Mouse (Mus musculus) hindbrain, embryonic 11.5 days (tissue): ENCODE results near the gene Utp3. TPM values are rescaled to one million over a fixed set of nuclear protein-coding genes. Genes with fewer than 3 reads are reported as not detected.
"Not testable (repeated sequence)": the region's sequence is repeated elsewhere in the genome, so short reads cannot be mapped to it uniquely, and the experiment has no call there.

Experiments used
- ATAC-seq: fragments of 200-750 bp; cut with Nextera tagmentation; 2 replicates; pipeline ENCODE4 v1.8.0; 2017; ENCODE audit warnings: mild to moderate bottlenecking, moderate TSS enrichment, moderate library complexity; ENCODE audit not compliant: low FRiP score
- DNase-seq: peaks from one replicate; pipeline ENCODE4 v3.0.0-alpha.2; 2015; ENCODE audit warnings: low spot score
- H3K27ac ChIP-seq: fragments of 300-500 bp; sonication (generic); 2 replicates; pipeline ENCODE4 v1.5.1; 2014; ENCODE audit warnings: mild to moderate bottlenecking, low read depth, low read length
- H3K27me3 ChIP-seq: fragments of 300-500 bp; sonication (generic); 2 replicates; pipeline ENCODE4 v1.6.1; 2014; ENCODE audit warnings: mild to moderate bottlenecking, low read length, moderate library complexity, mixed read lengths; ENCODE audit not compliant: control insufficient read depth, insufficient read depth
- H3K36me3 ChIP-seq: fragments of 300-500 bp; sonication (generic); 2 replicates; pipeline ENCODE4 v1.6.1; 2014; ENCODE audit warnings: mild to moderate bottlenecking, low read length, moderate library complexity, mixed read lengths; ENCODE audit not compliant: control insufficient read depth, insufficient read depth
- H3K4me1 ChIP-seq: fragments of 300-500 bp; sonication (generic); replicated peaks from 2 replicates; pipeline ENCODE4 v1.6.1; 2014; ENCODE audit warnings: low read length, mixed read lengths; ENCODE audit not compliant: control insufficient read depth, insufficient read depth
- H3K4me2 ChIP-seq: fragments of 300-500 bp; sonication (generic); replicated peaks from 2 replicates; pipeline ENCODE4 v1.6.1; 2014; ENCODE audit warnings: mild to moderate bottlenecking, low read depth, low read length
- H3K4me3 ChIP-seq: fragments of 300-500 bp; sonication (generic); 2 replicates; pipeline ENCODE4 v1.5.1; 2014; ENCODE audit warnings: low read depth, low read length
- H3K9ac ChIP-seq: fragments of 300-500 bp; sonication (generic); 2 replicates; pipeline ENCODE4 v1.6.1; 2014; ENCODE audit warnings: low read depth, low read length
- H3K9me3 ChIP-seq: fragments of 300-500 bp; sonication (generic); 2 replicates; pipeline ENCODE4 v1.6.1; 2016; ENCODE audit warnings: low read length; ENCODE audit not compliant: control insufficient read depth
- WGBS: fragments of 180-500 bp; shearing (Covaris S2); extraction: QIAGEN DNeasy Blood & Tissue Kit; methylation state at CpG from one replicate; pipeline ENCODE4 v1.1.7; 2014; 5-methylcytosine and 5-hydroxymethylcytosine counted together
- polyA plus RNA-seq: library from polyadenylated mRNA; unstranded; fragments of >200 nt; fragmentation: Nextera tagmentation; extraction: Ambion mirVana; gene quantifications from 2 replicates; pipeline ENCODE4 v1.2.1, GENCODE M21; 2014

Gene Utp3
- polyA plus RNA-seq, 1 experiment from 2014 or later = 75.4 TPM

- 89% methylated on average over 1 of the region's 1 CpGs for WGBS
- not testable (repeated sequence) for H3K27ac ChIP-seq, H3K4me1 ChIP-seq, H3K9me3 ChIP-seq, DNase-seq, H3K27me3 ChIP-seq, H3K4me3 ChIP-seq, H3K4me2 ChIP-seq, ATAC-seq, H3K9ac ChIP-seq, H3K36me3 ChIP-seq
Measured at GRCm38 (mm10) chr5:88544411-88544810, 9.9 kb upstream of the Utp3 start.

- H3K27ac ChIP-seq = no peak overlapping the region
- DNase-seq = no peak
- no peaks in the 10 kb centered on the region for H3K9me3 ChIP-seq
- 97% methylated on average over 7 of the region's 7 CpGs for WGBS
- H3K36me3 ChIP-seq = no peaks in the 10 kb centered on the region
- no peaks in the 10 kb centered on the region for H3K27me3 ChIP-seq
- no peak overlapping the region for H3K9ac ChIP-seq
- no peak for ATAC-seq
- H3K4me2 ChIP-seq = no peak overlapping the region
- H3K4me3 ChIP-seq = no peak overlapping the region
- no peaks in the 10 kb centered on the region for H3K4me1 ChIP-seq
Measured at GRCm38 (mm10) chr5:88545536-88545935, 8.7 kb upstream of the Utp3 start.

- peak overlapping the region; percentile 53 for H3K4me3 ChIP-seq
- DNase-seq (peak; percentile 22), ATAC-seq (peak; percentile 81)
- no peaks in the 10 kb centered on the region for H3K36me3 ChIP-seq
- H3K27ac ChIP-seq = peak overlapping the region; percentile 31
- 0 out of 2 replicates have a peak, but pooled peaks cover 4% of the 10 kb centered on the region for H3K4me1 ChIP-seq
- no peaks in the 10 kb centered on the region for H3K27me3 ChIP-seq
- no peaks in the 10 kb centered on the region for H3K9me3 ChIP-seq
- 8% methylated on average over 29 of the region's 29 CpGs for WGBS
- H3K9ac ChIP-seq = peak overlapping the region; percentile 60
- H3K4me2 ChIP-seq = peak overlapping the region; percentile 42
Measured at GRCm38 (mm10) chr5:88553271-88554085, 784 bp upstream of the Utp3 start.

- Histone ChIP-seq H3K4me3 (no peak overlapping the region), H3K27ac (no peak overlapping the region), H3K4me1 (0 out of 2 replicates have a peak, but pooled peaks cover 4% of the 10 kb centered on the region), H3K9ac (no peak overlapping the region), H3K36me3 (no peaks in the 10 kb centered on the region), H3K9me3 (no peaks in the 10 kb centered on the region), H3K27me3 (no peaks in the 10 kb centered on the region), H3K4me2 (no peak overlapping the region)
- ATAC-seq = no peak
- WGBS = 52% methylated on average over 1 of the region's 1 CpGs
- no peak for DNase-seq
Measured at GRCm38 (mm10) chr5:88558991-88559390, 4.7 kb downstream of the Utp3 start.

GRCm38 (mm10) chr5:88561080-88561814, 7.0 kb downstream of the Utp3 start:
- Histone ChIP-seq H3K9me3 (no peaks in the 10 kb centered on the region), H3K4me3 (no peak overlapping the region), H3K9ac (no peak overlapping the region), H3K27ac (no peak overlapping the region), H3K36me3 (no peaks in the 10 kb centered on the region), H3K4me1 (no peaks in the 10 kb centered on the region), H3K27me3 (no peaks in the 10 kb centered on the region), H3K4me2 (no peak overlapping the region)
- WGBS = 87% methylated on average over 9 of the region's 9 CpGs
- no peak for DNase-seq
- ATAC-seq = no peak

- Histone ChIP-seq H3K4me2 (no peak overlapping the region), H3K9ac (no peak overlapping the region), H3K27me3 (no peaks in the 10 kb centered on the region), H3K9me3 (no peaks in the 10 kb centered on the region), H3K4me1 (no peaks in the 10 kb centered on the region), H3K4me3 (no peak overlapping the region), H3K36me3 (no peaks in the 10 kb centered on the region), H3K27ac (no peak overlapping the region)
- DNase-seq (no peak), ATAC-seq (no peak)
- 69% methylated on average over 8 of the region's 8 CpGs for WGBS
Measured at GRCm38 (mm10) chr5:88562863-88563780, 8.9 kb downstream of the Utp3 start.

GRCm38 (mm10) chr5:88564501-88565147, 10.4 kb downstream of the Utp3 start, which contains the start of gene Rufy3:
Rufy3 (plus strand) TSS chr5:88565040.
- peak within 1 kb of the TSS; percentile 57 for H3K4me2 ChIP-seq
- under 1% methylated on average over 43 of the region's 71 CpGs for WGBS
- peak within 1 kb of the TSS; percentile 87 for H3K4me3 ChIP-seq
- peak within 1 kb of the TSS; percentile 75 for H3K9ac ChIP-seq
- no peaks in the 10 kb centered on the region for H3K4me1 ChIP-seq
- H3K9me3 ChIP-seq = no peaks in the 10 kb centered on the region
- H3K27me3 ChIP-seq = no peaks in the 10 kb centered on the region
- ATAC-seq (peak; percentile 89), DNase-seq (peak; percentile 87)
- no peaks in the 10 kb centered on the region for H3K36me3 ChIP-seq
- peak within 1 kb of the TSS; percentile 89 for H3K27ac ChIP-seq
